Mouse (Mus musculus) CD4-positive, CD25-positive, alpha-beta regulatory T cell, adult 4 months (primary cell): ENCODE results near the gene Rab13. TPM values are rescaled to one million over a fixed set of nuclear protein-coding genes. Genes with fewer than 3 reads are reported as not detected.

Source experiments
- ATAC-seq: one replicate; pipeline ENCODE4 v1.8.0; 2017
- polyA plus RNA-seq, 2 experiments: library from polyadenylated mRNA; unstranded; fragments of 100-300 nt; shearing (Covaris generic); gene quantifications; one replicate each; pipeline ENCODE4 v1.2.1; 2017

Gene Rab13
- under 1 TPM in 1 of 2 experiments, not detected in 1; 0.58 TPM for polyA plus RNA-seq

DNA sequence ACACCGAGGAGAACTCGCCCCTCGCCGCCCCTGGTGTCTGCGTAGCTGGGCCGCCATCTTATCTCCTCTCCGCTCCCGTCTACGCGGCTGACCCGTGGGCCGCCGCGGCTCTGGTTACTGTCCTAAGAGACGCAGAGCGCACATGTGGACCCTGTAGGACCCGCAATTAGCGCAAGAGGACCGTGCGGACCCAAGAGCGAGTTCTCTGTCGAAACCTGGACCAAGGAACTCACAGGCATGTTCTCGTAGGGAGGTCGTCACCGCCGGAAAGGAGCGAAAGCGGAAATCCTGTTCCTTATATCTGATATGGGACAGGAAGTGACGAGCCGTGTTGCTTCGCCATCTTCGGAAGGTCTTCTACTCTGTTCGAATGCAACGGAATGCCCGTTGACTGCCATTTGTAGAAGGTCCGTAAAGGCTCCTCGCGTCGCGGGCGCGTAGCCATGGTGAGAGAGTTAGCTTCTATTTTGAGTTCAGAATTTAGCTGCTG is at the start of gene Rab13, which contains the start of gene Rps27:
TSS of gene Rab13 (plus strand) at position 319 of the 490 bp plus-strand sequence.
TSS of gene Rps27 (minus strand) at position 275 of the 490 bp plus-strand sequence.
- ATAC-seq: peak; percentile 97

DNA sequence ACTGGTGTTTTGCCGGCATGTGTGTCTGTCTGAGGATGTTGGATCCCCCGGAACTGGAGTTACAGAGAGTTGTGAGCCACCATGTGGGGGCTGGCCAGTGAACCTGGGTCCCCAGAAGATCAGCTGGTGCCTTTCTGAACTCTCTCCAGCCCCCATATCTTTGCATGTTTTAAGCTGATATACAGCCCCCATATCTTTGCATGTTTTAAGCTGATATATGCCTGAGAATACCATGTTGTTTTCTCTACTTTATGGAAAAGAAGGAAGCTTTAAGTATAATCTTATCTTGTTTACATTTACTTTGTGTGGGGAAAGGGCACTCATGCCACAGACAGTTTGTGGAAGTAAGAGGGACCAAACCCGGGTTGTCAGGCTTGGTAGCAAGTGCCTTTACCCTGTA is 33.9 kb upstream of the Rab13 start:
- ATAC-seq: no peak

- ATAC-seq: no peak
These were observed 29.9 kb upstream of the Rab13 start for GRCm38 (mm10) chr3:90183581-90183980.

DNA sequence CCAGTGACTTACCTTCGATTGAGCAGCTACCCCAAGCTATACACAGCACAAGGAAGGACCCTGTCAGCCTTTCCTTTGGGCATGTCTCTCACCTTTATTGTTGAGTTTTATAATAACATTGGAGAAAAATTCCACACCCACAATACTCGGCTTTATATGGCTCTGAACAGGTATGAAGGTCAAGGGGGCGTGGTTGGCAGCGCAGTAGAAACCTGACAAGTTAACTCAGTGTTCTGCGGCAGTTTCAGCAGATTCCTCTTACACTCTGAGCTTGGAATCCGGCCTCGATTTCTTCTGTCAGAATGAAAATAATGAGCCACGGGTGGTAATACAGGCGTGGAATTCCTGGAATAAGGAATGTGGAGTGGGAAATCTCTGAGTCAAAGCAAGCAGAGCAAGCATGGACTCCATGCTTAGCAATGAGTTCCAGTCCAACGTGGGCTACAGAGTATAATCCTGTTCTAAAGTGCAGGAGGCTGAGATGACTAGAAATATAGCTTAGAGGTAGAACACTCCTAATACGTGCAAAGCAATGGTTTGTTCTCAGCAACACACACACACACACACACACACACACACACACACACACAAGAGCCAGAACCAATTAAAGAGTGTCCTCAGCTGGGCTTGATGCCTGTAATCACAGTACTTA is 22.5 kb upstream of the Rab13 start:
- ATAC-seq: no peak

DNA sequence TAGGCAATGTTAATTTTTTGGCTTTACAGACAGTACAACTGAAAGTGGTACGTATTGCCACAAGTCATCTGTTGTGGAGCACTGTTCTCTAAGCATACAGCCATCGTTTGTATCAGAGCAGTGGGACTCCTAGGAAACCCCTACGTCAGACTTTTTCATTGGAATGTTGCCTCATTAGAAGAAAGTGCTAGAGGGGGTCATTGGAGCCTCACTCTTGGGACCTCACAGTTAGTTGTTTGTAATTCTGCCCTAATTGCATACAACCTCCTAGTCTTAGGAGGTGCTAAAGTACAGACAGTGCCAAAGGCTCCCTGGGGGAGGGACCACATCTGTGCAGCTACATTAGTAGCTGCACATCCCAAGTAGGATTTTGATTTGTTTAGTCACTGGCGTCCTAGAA is 18.7 kb upstream of the Rab13 start:
- ATAC-seq: no peak

DNA sequence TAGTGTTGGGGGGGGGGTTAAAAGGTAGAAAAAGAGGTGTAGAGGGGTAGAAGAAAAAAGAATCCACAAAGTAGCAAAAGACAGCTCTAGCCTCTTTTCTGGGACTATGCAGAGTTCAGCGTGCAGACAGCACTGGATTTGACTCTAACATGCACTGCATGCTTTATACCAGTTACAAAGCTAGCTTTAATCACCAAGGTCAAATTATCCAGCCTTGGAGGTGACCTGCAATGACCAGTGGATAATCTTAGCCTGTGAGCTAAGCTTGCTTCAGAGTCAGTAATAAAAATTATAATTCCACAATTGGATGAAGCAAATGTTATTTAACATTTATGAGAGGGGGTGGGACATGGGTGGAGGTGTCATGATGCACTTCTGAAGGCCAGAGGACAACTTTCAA is 17.9 kb upstream of the Rab13 start:
- ATAC-seq: no peak

DNA sequence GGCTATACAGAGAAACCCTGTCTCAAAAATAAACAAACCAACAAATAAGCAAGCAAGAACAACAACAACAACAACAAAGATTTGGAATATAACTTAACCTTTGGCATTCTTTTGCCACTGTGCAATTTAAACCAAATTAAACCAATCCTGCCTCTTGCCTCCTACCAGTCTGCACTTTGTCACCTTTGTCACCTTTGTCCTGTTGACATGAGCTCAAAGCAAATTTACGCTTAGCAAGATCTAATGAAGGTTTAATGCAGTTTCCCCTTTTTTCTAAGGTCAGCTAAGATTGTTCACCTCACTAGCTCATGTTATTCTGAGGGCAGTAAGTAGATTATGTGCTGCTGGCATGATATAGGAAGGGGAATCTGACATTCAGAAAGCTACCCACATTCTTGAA is 15.9 kb upstream of the Rab13 start:
- no peak for ATAC-seq

DNA sequence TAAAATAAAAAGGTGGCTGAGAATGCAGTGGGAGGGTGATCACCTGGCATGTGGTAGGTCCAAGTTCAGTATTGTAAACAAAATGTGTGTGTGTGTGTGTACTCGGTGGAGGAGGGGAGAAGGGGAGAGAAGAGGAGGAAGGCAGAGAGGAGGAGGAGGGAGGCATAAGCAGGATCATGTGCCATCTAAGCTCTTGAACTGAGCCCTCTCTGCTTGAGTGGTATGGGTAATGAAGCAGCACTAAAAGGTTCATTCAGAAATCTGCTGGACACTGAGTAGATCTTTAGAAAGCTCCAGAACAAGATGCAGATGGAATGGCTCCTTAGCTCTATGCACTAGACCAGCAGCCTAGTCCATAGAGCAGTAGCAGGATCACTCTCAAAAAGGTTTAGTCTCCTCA is 10.6 kb upstream of the Rab13 start:
- no peak for ATAC-seq

GRCm38 (mm10) chr3:90203619-90204018 is 9.9 kb upstream of the Rab13 start:
- no peak for ATAC-seq

DNA sequence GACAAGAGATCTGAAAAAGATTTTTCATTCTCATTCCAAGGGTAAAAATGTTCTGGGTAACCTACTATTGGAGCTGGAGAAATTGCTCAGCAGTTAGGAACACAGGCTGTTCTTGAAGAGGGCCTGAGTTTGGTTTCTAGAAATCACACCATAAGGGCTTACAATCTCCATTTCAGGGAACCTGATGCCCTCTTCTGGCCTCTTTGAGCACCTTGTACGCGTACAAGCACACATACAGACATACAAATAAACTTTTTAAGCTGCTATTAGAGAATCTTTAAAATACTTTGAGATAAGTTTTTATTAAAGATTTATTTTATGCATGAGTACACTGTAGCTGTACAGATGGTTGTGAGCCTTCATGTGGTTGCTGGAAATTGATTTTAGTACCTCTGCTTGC is 8.9 kb upstream of the Rab13 start:
- no peak for ATAC-seq

DNA sequence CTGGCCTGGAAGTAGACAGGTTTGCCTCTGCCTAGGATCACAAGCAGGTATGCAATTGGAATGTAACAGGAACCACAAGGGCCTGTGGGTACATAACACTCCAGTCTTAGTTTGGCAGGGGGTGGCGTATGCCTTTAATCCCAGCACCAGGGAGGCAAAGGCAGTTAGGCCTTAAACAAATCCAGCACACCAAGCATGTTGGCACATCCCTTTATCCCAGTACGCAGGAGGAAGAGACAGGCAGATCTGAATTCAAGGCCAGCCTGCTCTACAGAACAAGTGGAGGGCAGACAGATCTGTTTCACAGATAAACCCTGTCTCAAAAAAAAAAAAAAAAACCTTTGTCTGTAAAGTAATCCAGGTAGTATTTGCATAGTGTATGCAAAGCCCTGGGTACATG is 4.8 kb upstream of the Rab13 start:
- no peak for ATAC-seq

GRCm38 (mm10) chr3:90209908-90210566 is 3.5 kb upstream of the Rab13 start:
- ATAC-seq: no peak

DNA sequence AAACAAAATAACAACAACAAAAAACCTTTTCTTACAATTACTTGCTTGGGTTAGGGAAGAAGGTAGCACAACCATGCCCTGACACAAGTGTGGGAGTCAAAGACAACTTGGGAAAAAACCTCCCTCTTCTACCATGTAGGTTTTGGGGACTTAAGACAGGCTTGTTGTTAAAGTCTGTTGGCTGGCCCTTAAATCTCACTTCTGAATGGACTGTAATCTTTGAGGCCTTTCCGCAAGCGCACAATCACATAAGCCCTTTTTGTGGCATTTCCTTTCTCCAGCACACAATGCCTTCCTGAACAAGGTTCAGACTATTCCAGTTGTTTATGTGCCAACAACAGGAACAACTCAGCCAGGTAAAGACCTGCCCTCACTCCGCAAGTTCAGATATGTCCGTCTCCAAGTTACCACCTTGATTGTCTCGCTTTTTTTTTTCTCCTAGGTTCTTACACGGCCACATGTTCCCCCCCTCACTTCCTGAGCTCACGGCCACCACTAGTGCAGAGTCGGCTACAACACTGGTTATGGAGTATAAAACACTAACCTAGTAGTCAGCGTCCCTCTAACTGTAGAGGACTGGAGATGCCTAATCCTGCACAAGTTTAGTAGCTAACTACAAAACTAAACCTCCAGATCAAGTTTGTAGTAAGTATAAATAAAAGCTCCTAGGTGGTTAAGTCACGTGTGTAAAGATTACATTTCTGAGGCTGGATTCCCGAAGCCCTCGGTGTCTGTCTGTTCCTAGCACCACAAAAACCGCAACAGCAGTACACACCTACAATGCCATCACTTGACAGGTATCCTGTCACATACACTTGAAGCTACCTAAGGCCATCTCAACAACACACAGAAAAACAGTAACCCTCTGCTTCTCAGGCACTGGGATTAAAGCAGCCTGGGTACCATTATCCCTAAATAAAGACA is 1.8 kb upstream of the Rab13 start:
- ATAC-seq: no peak

DNA sequence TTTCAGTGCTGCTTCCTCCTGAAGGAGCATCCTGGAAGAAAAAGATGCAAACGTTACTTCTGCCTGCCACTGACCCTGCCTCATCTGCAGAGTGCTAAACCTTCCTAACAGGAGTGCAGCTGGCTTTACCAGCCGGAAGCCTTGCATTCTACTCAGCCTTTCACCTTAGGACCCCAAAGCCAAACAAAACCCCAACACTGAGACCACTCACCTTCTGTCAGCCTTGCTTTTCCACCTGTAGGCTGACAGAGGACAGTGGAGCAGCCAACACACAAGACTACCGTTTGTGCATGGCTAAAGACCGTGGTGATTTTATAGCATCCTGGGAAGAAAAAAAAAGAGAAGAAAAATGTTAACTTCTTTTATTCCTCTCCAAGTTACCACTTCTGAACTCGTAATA is 772 bp upstream of the Rab13 start:
- no peak for ATAC-seq

GRCm38 (mm10) chr3:90213956-90214684 is 625 bp downstream of the Rab13 start:
- ATAC-seq: no peak

DNA sequence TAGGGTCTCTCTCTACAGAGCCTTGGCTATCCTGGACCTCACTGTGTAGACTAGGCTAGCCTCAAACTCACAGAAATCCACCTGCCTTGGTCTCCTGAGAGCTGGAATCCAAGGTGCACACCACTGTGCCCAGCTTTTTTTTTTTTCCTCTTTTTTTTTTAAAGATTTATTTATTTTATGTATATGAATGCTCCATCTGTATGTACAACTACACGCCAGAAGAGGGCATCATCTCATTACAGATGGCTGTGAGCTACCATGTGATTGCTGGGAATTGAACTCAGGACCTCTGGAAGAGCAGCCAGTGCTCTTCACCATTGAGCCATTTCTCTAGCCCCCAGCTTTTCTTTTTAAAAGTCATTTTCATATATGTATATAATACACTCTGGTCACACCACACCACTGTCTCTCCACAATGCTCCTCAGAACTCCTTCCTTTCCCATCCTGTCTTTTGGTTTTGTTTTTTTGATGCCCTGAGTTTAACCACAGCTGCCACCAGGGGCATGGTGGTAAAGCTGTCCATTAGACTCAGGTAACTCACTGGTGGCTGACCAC is 2.4 kb downstream of the Rab13 start:
- ATAC-seq: no peak

GRCm38 (mm10) chr3:90220088-90220487 is 6.6 kb downstream of the Rab13 start:
- peak; percentile 79 for ATAC-seq

DNA sequence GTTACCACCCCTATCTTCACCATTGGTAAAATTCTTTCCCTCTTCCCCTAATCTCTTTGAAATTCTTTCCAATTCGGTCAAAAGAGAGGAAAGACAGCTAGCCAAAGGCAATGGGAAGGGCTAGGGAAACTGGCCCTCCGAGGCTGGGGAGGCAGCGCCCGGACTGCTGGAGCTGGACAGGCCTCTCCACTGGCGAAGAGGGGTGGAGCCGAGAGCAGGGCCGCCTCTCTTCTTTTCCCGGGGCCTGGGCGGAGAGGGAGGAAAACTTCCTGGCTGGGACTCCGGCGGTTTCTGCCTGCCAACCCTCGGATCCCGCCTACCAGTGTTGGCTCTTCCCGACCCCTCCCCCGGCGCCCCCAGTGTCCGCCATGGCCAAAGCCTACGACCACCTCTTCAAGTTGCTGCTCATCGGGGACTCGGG is 7.0 kb downstream of the Rab13 start:
- ATAC-seq: no peak

- no peak for ATAC-seq
These were observed 7.6 kb downstream of the Rab13 start for GRCm38 (mm10) chr3:90221123-90221522.

GRCm38 (mm10) chr3:90222455-90222854 is 9.0 kb downstream of the Rab13 start:
- no peak for ATAC-seq

DNA sequence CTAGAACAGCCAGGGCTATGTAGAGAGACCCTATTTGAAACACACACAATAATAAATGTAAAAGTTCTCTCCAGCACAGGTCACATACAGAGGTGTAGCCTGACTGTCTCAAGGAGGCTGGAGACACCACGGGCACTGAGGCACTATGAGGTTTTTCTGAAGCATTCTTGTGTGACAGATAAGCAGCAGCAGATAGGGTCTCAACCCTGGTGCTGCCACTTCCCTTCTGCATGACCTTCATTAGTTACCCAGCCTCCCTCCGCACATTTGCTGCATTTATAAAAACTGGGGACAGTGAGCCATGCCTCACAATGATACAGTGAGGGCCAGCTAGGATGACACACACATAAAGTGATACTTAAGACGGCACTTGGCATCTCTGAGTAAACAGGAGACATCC is 9.4 kb downstream of the Rab13 start:
- ATAC-seq: no peak

- no peak for ATAC-seq
These were observed 10.8 kb downstream of the Rab13 start for GRCm38 (mm10) chr3:90224331-90224730.
